Mouse (Mus musculus) kidney, adult 2 months (tissue): ENCODE measurements around the gene Ano4. TPM values are rescaled to one million over a fixed set of nuclear protein-coding genes. Genes with fewer than 3 reads are reported as not detected.

Experiments used
- DNase-seq: peaks from one replicate; pipeline ENCODE4 v3.0.0; 2021
- H3K27ac ChIP-seq: fragments of 200-500 bp; 2 replicates; pipeline ENCODE4 v1.5.1; 2012; ENCODE audit warnings: low read depth, low read length, control low read depth, inconsistent platforms; ENCODE audit not compliant: insufficient read depth
- H3K27me3 ChIP-seq: fragments of 200-500 bp; replicated peaks from 2 replicates; pipeline ENCODE4 v1.6.1; 2012; ENCODE audit warnings: mild to moderate bottlenecking, moderate library complexity, low read length, inconsistent platforms; ENCODE audit not compliant: control insufficient read depth, insufficient read depth
- H3K36me3 ChIP-seq: fragments of 200-500 bp; 2 replicates; pipeline ENCODE4 v1.6.1; 2012; ENCODE audit warnings: mild to moderate bottlenecking, moderate library complexity, low read length, inconsistent platforms; ENCODE audit not compliant: control insufficient read depth, insufficient read depth
- H3K4me1 ChIP-seq: fragments of 200-500 bp; 2 replicates; pipeline ENCODE4 v1.6.1; 2011; ENCODE audit warnings: low read length; ENCODE audit not compliant: control insufficient read depth, insufficient read depth
- H3K4me3 ChIP-seq: fragments of 200-500 bp; 2 replicates; pipeline ENCODE4 v1.5.1; 2011; ENCODE audit warnings: mild to moderate bottlenecking, low read depth, low read length, control low read depth; ENCODE audit not compliant: insufficient read depth
- CTCF ChIP-seq: fragments of 200-500 bp; conservative IDR thresholded peaks from 2 replicates; pipeline ENCODE4 v1.5.1; 2011; ENCODE audit warnings: low read depth, mild to moderate bottlenecking, control low read depth, low read length, moderate library complexity, mixed read lengths; ENCODE audit not compliant: insufficient read depth, insufficient read length
- POLR2A ChIP-seq: fragments of 200-500 bp; IDR thresholded peaks from one replicate; pipeline ENCODE4 v1.6.1; 2011; ENCODE audit warnings: low read depth, low read length, control low read depth
- WGBS: fragments of 180-500 bp; shearing (Covaris S2); methylation state at CpG from one replicate; pipeline ENCODE4 v1.1.7; 2018; 5-methylcytosine and 5-hydroxymethylcytosine counted together
- polyA plus RNA-seq: library from polyadenylated mRNA; depleted of rRNA; stranded (reverse); fragments of >200 nt; gene quantifications from 2 replicates; pipeline ENCODE4 v1.2.3, GENCODE M21; 2012; rRNA removed

Gene Ano4
- polyA plus RNA-seq, 1 experiment = 0.69 TPM

GRCm38 (mm10) chr10:88970951-88971725 is 373.4 kb downstream of the Ano4 start:
- Histone ChIP-seq H3K4me3 (no peak overlapping the region), H3K4me1 (no peaks in the 10 kb centered on the region), H3K27me3 (no peaks in the 10 kb centered on the region), H3K36me3 (no peaks in the 10 kb centered on the region), H3K27ac (no peak overlapping the region)
- DNase-seq = no peak
- no peak for TF ChIP-seq POLR2A
- 78% methylated on average over 7 of the region's 7 CpGs for WGBS

DNA sequence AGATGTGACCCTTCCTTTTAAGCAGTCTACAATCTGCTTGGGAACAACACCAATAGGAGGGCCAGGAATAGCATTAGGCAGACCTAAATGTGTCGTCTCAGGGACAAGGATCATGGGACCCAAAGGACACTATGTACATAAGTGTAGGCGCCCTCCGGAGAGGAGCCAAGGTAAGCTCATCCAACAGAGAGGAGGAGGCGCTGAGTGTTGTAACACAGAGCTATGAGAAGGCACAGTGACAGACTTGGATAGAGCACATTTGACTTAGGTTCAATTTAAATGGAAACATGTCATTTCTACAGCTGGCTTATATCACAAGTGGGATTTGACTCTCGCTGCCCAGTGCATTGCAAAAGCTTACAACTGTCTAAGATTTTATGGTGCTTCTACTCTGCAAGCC is 376.0 kb downstream of the Ano4 start:
- Histone ChIP-seq H3K36me3 (no peaks in the 10 kb centered on the region), H3K27me3 (no peaks in the 10 kb centered on the region), H3K27ac (no peak overlapping the region), H3K4me1 (no peaks in the 10 kb centered on the region), H3K4me3 (no peak overlapping the region)
- no peak for DNase-seq
- 86% methylated on average over 5 of the region's 5 CpGs for WGBS
- no peak for TF ChIP-seq CTCF
- TF ChIP-seq POLR2A = no peak

GRCm38 (mm10) chr10:88960791-88961190 is 383.8 kb downstream of the Ano4 start:
- no peak overlapping the region for H3K4me3 ChIP-seq
- H3K36me3 ChIP-seq = no peaks in the 10 kb centered on the region
- no peaks in the 10 kb centered on the region for H3K4me1 ChIP-seq
- H3K27ac ChIP-seq = no peak overlapping the region
- no peaks in the 10 kb centered on the region; the same call in 1 of the 2 replicates for H3K27me3 ChIP-seq
- TF ChIP-seq CTCF (no peak), POLR2A (no peak)
- 76% methylated on average over 5 of the region's 5 CpGs for WGBS
- no peak for DNase-seq

DNA sequence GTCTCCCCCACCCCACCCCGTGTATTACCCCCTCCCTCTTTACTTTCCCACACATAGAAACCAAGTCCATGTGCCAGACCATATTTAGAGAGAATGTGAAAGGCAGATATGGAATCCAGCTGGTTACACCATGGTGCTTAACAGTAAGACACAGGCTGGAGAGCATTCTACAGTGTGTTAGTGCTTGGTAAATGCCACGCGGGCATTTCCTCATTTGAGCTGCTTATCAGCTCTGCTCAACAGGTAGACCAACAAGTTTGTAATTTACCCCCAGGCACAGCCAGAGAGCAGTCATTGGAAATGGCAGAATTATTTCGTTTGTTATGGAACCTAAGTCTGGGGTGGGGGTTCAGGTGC is 394.3 kb downstream of the Ano4 start:
- no peaks in the 10 kb centered on the region for H3K27me3 ChIP-seq
- no peaks in the 10 kb centered on the region for H3K36me3 ChIP-seq
- 71% methylated on average over 4 of the region's 4 CpGs for WGBS
- no peak for DNase-seq
- H3K27ac ChIP-seq = no peak overlapping the region
- no peak overlapping the region for H3K4me3 ChIP-seq
- H3K4me1 ChIP-seq = no peaks in the 10 kb centered on the region
- TF ChIP-seq POLR2A = no peak
- no peak for TF ChIP-seq CTCF

DNA sequence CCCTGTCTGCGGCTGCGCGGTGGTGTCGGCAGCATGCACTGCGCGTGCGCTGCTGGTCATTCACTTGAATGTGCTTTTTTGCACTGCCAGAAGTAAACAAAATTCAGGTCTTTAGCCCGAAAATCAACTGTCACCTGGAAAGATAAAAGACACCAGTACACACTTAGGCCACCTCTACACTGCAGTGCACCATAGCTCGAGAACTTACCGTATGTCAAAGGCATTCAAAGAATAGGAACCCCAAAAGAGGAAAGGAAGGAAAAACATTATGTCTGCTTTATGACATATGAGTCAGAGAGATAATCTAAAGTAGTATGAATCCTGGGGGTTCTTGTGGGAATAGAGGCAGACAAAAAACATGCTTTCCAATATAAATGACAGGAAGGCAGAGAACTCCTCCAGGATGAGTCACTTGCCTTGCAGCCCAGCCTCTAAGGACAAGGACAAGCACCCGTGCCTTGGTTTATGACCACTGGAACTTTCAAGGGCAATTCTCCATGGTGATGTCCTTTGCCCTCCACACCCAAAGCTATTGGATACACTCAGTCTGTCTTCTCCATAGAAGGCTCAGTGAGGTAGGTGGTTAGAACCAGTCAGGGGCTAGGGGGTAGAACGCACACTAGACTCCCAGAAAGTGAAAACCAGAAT is 394.8 kb downstream of the Ano4 start:
- no peaks in the 10 kb centered on the region for H3K36me3 ChIP-seq
- 85% methylated on average over 12 of the region's 12 CpGs for WGBS
- H3K4me1 ChIP-seq = no peaks in the 10 kb centered on the region
- no peaks in the 10 kb centered on the region for H3K27me3 ChIP-seq
- TF ChIP-seq CTCF = no peak
- TF ChIP-seq POLR2A = no peak
- H3K27ac ChIP-seq = no peak overlapping the region
- DNase-seq = no peak
- H3K4me3 ChIP-seq = no peak overlapping the region

Other genes with a start within 250 kb of the Ano4 start
- 0.19 and 0.75 TPM in 2 replicates for gene Gas2l3, start 99.2 kb upstream of the Ano4 start, polyA plus RNA-seq
- gene Nr1h4, start 188.8 kb upstream of the Ano4 start, polyA plus RNA-seq = 49.6 and 59.2 TPM in 2 replicates